Mouse (Mus musculus): ENCODE results near the gene Spag7. TPM values are rescaled to one million over a fixed set of nuclear protein-coding genes. Genes with fewer than 3 reads are reported as not detected.

The Spag7 gene
- polyA plus RNA-seq, 1 experiment, result 45.7 TPM

- no peak for DNase-seq (ENCODE audit: low read depth)
Observed at GRCm38 (mm10) chr11:70643051-70643450, 26.2 kb downstream of the Spag7 start.

GRCm38 (mm10) chr11:70641241-70641640 lies 28.0 kb downstream of the Spag7 start:
- DNase-seq (ENCODE audit: low read depth), result no peak

DNA sequence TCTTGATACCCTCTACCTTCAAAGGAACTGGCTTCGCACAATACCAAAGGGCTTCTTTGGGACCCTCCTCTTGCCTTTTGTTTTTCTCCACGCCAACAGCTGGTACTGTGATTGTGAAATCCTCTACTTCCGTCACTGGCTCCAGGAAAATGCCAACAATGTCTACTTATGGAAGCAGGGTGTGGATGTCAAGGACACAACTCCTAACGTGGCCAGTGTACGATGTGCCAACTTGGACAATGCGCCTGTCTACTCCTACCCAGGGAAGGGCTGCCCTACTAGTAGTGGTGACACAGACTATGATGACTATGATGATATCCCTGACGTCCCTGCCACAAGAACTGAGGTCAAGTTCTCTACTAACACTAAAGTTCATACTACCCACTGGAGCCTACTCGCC lies 29.2 kb downstream of the Spag7 start:
- no peak for DNase-seq (ENCODE audit: low read depth)

DNA sequence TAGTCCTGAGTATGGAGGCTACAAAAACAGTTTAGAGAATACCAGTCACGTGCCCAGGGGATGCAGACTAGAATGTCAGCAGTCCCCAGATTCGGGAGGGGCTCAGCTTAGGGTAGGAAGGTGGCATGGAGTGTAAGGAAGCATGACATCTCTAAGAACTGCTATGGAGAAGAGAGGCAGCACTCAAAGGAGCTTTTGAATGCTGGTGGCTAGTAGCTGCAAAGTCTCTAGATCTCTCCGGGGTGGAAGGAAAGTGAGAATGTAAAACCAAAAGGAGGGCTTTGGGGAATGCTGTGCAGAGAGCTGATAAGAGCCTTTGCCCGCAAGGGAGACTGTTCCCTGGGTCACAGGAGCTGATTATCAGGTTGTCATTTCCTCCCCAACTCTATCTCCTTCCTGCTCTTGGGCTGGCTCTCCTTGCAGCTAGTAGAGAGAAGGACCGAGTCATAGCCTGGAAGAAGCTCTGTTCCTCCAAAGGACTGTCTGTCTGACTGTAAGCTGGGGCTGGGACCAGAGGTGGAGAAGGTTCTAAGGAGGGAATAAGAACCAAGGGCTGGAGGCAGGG lies 30.4 kb downstream of the Spag7 start, which contains the start of gene Gp1ba:
Gene Gp1ba, plus strand, starts transcription at position 409 of the 565 bp plus-strand sequence.
- DNase-seq (ENCODE audit: low read depth), result no peak

DNA sequence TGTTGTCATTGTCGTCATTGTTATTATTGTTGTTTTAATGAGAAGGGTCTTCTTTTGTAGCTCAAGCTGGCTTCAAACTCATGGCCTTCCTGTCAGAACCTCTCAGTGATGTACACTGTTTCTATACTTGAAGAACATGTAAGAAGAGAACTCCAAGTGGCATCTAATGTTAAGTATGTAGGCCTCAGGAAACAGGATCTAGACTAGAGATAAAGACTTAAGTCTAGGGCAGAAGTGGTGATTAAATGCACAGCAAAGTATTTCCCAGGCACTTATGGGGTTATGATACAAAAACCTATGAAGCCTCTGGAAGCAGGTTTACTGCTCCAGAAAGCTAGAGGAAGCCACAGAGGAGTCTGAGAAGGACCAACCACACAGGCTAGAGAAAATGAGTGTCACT lies 30.9 kb downstream of the Spag7 start:
- DNase-seq (ENCODE audit: low read depth), result no peak

- no peak for DNase-seq (ENCODE audit: low read depth)
Observed at GRCm38 (mm10) chr11:70637764-70638163, 31.5 kb downstream of the Spag7 start.

GRCm38 (mm10) chr11:70635601-70636000 lies 33.6 kb downstream of the Spag7 start:
- no peak for DNase-seq (ENCODE audit: low read depth)

GRCm38 (mm10) chr11:70630129-70630528 lies 39.1 kb downstream of the Spag7 start:
- no peak for DNase-seq (ENCODE audit: low read depth)

DNA sequence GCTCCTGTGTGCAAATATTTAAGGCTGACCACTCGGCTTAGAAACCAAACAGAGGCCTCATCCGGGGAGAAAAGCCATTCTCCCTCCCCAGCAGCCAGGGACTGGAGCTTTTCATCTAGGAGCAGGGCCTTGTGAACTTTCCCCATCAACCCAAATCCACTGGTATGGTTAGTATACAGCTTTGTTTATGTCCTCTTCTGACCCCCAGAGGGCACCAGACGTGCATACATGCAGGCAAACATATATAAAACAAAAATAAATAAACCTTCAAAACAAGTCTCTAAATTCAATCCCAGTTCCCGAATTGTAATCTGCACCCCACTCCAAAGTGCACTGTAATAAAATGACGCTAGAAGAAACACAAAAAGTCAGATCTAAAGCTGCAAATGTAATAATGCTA lies 39.7 kb downstream of the Spag7 start:
- DNase-seq (ENCODE audit: low read depth), result no peak

DNA sequence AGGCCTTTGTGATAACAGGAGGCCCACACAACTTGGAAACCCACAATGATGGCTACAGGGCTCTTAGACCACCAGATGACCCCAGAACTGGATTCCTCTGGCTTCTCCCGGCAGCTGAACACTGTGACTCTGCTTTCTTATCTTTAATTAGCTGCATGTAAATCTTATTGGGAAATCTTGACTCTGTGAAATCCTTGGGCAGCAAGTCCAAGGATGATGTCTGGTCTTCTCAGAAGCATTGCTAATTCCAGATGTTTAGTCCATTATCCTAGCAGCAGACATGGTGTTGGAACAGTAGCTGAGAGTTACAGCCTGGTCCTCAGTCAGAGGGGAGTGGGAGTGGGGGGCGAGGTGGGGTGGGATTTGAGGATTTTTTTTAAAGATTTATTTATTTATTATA lies 40.8 kb downstream of the Spag7 start:
- no peak for DNase-seq (ENCODE audit: low read depth)

GRCm38 (mm10) chr11:70626877-70627276 lies 42.3 kb downstream of the Spag7 start:
- DNase-seq (ENCODE audit: low read depth), result no peak

DNA sequence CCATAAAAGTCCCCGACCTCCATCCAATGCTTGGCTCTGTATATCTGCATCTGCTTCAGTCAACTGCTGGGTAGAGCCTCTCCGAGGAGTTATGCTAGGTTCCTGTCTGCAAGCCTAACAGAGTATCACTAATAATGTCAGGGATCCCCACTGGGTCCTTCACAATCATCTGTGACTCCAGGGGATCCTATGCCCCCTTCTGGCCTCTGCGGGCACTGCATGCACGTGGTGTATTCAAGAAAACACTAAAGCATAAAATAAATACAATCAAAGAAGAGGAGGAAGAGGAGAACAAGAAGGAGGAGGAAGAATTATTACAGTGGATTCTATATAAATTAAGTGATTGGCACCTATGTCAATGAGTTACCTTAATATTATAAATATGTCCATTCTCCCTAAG lies 43.7 kb downstream of the Spag7 start:
- DNase-seq (ENCODE audit: low read depth), result no peak

DNA sequence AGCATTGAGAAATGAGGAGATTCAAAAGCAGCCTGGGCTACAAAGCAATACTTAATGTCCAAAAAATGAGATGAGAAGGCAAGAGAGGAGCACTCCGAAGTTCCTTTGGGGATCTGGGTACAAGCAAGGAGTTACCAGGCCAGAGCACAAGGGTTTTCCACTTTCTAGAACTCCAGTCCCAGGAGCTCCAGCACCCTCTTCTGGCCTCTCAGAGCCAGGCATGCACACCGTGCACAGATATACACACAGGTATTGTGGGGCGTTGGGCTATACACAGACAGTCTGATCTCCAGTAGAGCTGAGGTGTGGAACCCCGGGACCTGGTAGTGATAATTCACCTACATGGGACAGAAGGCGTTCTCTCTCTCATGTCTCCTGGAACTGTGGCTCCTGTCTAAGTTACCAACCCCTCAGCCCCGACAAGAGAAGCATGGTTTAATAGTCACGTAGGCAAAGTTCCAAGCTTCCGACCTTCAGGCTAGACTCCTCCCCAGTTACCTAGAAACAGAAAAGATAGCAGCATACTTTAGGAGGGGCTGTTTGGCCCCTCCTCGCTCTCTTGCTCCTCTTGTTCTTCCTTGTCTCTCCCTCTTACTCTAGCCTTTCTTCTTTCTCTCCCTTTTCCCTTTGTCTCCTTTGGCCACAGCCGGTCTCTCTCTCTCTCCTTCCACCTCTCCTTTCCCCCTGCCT lies 46.0 kb downstream of the Spag7 start:
- no peak for DNase-seq (ENCODE audit: low read depth)

DNA sequence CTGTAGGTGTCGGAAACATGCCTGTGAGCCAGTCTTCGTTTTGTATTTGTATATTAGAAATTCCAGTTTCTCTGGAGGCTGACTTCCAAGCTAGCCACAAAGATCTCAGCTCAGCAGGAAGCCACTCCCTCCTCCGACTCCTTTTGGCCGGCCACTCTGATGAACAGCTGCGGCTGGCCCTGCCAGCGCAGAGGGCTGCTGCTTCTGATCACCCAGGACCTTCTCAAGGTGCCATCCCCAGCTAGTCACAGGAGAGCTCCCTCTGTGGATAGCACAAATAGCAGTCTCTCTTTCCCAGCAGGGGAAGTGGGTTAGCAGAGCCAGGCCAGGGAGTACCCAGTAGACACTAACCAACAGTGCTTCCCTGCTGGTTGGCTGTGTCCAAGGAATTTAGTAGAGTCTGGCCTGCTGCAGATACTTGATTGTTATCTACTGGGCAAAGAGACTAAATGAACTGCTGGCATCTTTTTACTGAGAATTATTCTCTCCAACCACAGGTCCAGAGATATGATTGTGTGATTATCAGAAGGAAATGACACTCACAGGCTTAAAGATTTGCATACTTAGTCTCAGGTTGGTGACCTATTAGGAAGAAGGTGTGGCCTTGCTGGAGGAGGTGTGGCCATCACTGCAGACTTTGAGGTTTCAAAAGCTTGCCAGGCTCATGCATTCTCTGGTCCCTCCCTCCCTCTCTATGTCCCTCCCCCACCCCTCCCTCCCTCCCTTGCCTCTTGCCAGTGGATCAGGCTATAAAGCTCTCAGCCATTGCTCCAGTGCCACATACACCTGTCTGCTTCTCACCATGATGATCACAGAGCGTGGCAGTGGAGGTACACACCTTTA lies 47.0 kb downstream of the Spag7 start:
- DNase-seq (ENCODE audit: low read depth), result no peak

GRCm38 (mm10) chr11:70619101-70619500 lies 50.1 kb downstream of the Spag7 start, which contains the start of gene Chrne:
Gene Chrne, minus strand, starts transcription at chr11:70619216.
- DNase-seq (ENCODE audit: low read depth), result no peak

GRCm38 (mm10) chr11:70615516-70616093 lies 53.6 kb downstream of the Spag7 start, which contains the start of gene 4930544D05Rik:
Gene 4930544D05Rik, plus strand, starts transcription at chr11:70615848.
- DNase-seq (ENCODE audit: low read depth), result no peak

DNA sequence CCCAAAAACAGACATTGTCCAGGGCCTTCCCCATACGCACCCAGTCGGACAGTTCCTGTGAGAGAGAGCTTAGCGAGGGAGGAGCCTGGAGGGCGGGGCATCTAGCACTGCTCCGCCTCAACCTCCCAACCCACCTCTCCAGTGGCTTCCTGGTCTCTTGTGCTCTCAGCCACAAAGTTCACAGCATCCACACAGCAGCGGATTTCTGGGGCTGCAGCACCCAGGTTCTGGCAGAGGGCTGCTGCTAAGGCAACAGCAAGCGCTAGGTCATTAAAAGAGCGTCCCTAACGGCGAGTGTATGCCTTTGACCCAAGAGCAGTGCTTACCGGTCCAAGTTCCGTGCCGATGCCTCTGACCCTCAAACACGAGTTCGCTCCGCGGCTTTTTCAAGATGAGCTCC lies 54.1 kb downstream of the Spag7 start:
- DNase-seq (ENCODE audit: low read depth), result no peak

Other genes starting within 250 kb of the Spag7 start
- gene Arrb2, start 236.8 kb downstream of the Spag7 start, polyA plus RNA-seq (2012; rRNA removed), result 58.5 and 60.4 TPM in 2 replicates
- gene Med11, start 217.5 kb downstream of the Spag7 start, polyA plus RNA-seq (2012; rRNA removed), result 19.4 and 21.9 TPM in 2 replicates
- gene Zmynd15, start 210.0 kb downstream of the Spag7 start, polyA plus RNA-seq (2012; rRNA removed), result 3.3 and 4.8 TPM in 2 replicates
- 15.4 and 16.9 TPM in 2 replicates for gene Cxcl16, start 209.4 kb downstream of the Spag7 start, polyA plus RNA-seq (2012; rRNA removed)
- gene Tm4sf5, start 164.2 kb downstream of the Spag7 start, polyA plus RNA-seq (2012; rRNA removed), result 0.84 and 1.7 TPM in 2 replicates
- 0.29 TPM in 1 of 2 replicates, not detected in the other for gene Vmo1, start 154.8 kb downstream of the Spag7 start, polyA plus RNA-seq (2012; rRNA removed)
- 0.36 TPM in 1 of 2 replicates, not detected in the other for gene Gltpd2, start 150.2 kb downstream of the Spag7 start, polyA plus RNA-seq (2012; rRNA removed)
- gene Psmb6, start 144.0 kb downstream of the Spag7 start, polyA plus RNA-seq (2012; rRNA removed), result 382 and 410 TPM in 2 replicates
- not detected in 2 replicates for gene Gm40193, start 136.5 kb downstream of the Spag7 start, polyA plus RNA-seq (2012; rRNA removed)
- gene Pld2, start 129.4 kb downstream of the Spag7 start, polyA plus RNA-seq (2012; rRNA removed), result 27.0 and 28.1 TPM in 2 replicates
- 78.8 and 86.9 TPM in 2 replicates for gene Mink1, start 106.5 kb downstream of the Spag7 start, polyA plus RNA-seq (2012; rRNA removed)
- gene 4930544D05Rik, start 53.6 kb downstream of the Spag7 start, polyA plus RNA-seq (2012; rRNA removed), result 5.1 and 7.1 TPM in 2 replicates
- 0.28 and 0.57 TPM in 2 replicates for gene Chrne, start 50.2 kb downstream of the Spag7 start, polyA plus RNA-seq (2012; rRNA removed)
- gene Gp1ba, start 30.3 kb downstream of the Spag7 start, polyA plus RNA-seq (2012; rRNA removed), result 0.08 and 0.29 TPM in 2 replicates
- 93.2 and 93.4 TPM in 2 replicates for gene Rnf167, start 22.2 kb downstream of the Spag7 start, polyA plus RNA-seq (2012; rRNA removed)
- 164 and 171 TPM in 2 replicates for gene Slc25a11, start 21.9 kb downstream of the Spag7 start, polyA plus RNA-seq (2012; rRNA removed)
- 614 and 704 TPM in 2 replicates for gene Pfn1, start 14.8 kb downstream of the Spag7 start, polyA plus RNA-seq (2012; rRNA removed)
- 21.6 and 21.9 TPM in 2 replicates for gene Eno3, start 12.2 kb downstream of the Spag7 start, polyA plus RNA-seq (2012; rRNA removed)
- 17.7 and 29.9 TPM in 2 replicates for gene Camta2, start 18.7 kb upstream of the Spag7 start, polyA plus RNA-seq (2012; rRNA removed)
- 11.9 and 12.4 TPM in 2 replicates for gene Inca1, start 30.7 kb upstream of the Spag7 start, polyA plus RNA-seq (2012; rRNA removed)
- gene Kif1c, start 31.1 kb upstream of the Spag7 start, polyA plus RNA-seq (2012; rRNA removed), result 98.2 and 102 TPM in 2 replicates
- gene Zfp3, start 94.8 kb upstream of the Spag7 start, polyA plus RNA-seq (2012; rRNA removed), result 2.9 and 3.7 TPM in 2 replicates
- 0.65 and 0.92 TPM in 2 replicates for gene Scimp, start 143.2 kb upstream of the Spag7 start, polyA plus RNA-seq (2012; rRNA removed)
- 4.4 and 5.1 TPM in 2 replicates for gene Rabep1, start 175.4 kb upstream of the Spag7 start, polyA plus RNA-seq (2012; rRNA removed)